Mouse (Mus musculus) gastrocnemius, postnatal 25 days (tissue): Measurements from ENCODE around the gene Proser2. TPM values are rescaled to one million over a fixed set of nuclear protein-coding genes. Genes with fewer than 3 reads are reported as not detected.
"Not testable (repeated sequence)": the region's sequence is repeated elsewhere in the genome, so short reads cannot be mapped to it uniquely, and the experiment has no call there.

ENCODE experiments used
- DNase-seq: peaks from one replicate; pipeline ENCODE4 v3.0.0; 2022
- total RNA-seq, 2 experiments: library from RNA; stranded (reverse); gene quantifications; 1 replicate in 1 of 2; 2 replicates in 1 of 2; pipeline ENCODE4 v1.2.3; 2021

The Proser2 gene
- total RNA-seq, 2 experiments from 2014 or later: 0.43 to 0.97 TPM

DNA sequence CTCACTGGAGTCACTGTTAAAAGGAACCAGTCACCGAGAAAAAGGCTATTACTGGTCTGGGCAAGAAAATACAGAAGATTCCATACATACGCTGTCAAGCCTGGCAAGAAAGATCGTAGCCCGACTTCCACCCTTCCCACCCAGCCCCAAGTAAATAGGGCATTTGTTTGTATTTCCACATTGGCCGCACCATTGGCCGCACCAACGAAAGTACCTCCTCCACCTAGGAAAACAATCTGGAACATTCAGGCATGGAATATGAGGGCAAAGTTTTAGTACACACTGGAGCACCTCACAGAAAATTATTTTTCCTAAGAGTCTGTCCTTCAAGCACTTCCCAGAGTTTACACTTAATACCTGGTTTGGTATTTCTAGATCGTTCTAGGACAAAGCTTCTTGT is 1.1 kb downstream of the Proser2 start:
- DNase-seq: no peak

DNA sequence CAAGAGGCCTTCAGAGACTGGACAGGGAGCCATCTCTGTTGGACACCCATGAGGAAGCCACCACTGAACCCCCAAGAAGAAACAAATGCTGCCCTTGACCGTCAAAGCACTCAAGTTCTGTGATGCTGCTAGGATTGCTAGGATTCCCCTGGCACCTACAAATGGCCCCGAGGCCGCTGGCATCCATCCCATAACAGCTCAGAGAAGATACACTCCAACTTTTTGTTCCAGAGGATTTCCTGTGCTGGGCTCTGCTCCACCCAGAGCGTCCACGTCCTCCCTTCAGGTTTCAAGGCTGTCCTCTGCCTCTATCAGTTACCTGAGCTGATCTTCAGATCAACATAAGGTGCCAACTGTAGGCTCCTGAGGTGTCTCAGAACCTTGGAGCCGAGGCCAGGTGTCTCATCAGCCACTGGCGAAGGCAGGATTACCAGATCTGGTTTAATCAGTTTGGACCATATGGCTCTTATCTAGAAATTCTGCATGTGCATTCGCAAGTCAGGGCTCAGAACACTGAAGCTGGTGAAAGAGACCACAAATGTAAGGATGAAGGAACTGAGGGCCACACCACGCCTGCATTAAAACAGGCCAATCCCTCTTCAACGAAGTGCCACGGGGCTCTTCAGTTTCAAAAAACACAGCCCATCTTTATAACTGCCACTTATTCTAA is 1.7 kb downstream of the Proser2 start:
- no peak for DNase-seq

DNA sequence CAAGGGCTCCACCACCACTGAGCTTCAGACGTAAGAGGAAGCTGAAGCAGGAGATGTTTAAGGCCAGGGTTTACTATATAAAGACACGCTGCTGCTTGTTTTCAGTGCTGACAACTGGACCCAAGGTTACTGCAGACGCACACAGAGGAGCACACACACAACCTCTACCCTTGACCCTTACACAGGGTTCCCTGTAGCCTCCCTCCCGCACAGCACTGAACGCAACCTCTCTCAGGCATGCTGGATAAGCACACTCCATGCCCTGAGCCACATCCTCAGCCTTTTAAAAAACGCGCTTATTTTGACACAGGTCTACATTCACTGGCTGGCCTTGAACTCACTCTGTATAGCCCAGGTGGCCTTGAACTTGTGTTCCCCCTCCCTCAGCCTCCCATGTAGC is 7.0 kb downstream of the Proser2 start:
- DNase-seq: no peak

DNA sequence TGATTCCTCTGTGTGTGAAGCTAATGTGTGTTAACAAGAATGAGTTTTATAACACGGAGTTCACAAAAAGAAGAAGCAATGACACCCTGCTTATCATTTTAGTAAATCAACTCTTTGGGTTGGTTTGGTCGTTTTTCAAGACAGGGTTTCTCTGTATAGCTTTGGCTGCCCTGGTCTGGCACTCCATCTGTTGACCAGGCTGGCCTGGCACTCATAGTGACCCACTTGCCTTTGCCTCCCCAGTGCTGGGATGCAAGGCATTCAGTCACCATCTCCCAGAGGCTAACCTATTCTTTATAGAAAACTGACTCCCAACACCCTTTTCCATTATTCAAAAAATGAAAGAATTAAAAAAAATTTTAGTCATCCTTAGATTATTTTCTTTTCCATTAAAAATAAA is 8.9 kb downstream of the Proser2 start:
- DNase-seq: no peak

DNA sequence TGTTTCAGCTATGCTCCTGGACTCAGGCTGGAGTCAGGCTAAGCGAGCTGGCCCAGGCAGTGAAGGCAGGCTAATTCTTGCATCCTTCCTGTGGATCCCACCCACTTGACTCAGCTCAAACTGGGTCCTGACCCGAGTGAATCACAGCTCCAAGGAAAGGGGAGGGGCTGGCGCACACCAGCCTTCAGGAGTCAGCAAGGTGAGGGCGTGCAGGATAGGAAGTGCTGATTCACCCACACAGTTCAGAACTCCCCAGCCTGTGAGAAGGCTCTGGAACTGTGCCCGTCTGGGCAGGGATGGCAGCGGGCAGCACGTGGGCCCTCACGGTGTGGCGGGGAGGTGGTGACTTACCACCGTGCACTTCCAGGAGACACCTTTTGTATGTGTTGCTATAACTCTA is 11.8 kb downstream of the Proser2 start:
- DNase-seq: no peak

DNA sequence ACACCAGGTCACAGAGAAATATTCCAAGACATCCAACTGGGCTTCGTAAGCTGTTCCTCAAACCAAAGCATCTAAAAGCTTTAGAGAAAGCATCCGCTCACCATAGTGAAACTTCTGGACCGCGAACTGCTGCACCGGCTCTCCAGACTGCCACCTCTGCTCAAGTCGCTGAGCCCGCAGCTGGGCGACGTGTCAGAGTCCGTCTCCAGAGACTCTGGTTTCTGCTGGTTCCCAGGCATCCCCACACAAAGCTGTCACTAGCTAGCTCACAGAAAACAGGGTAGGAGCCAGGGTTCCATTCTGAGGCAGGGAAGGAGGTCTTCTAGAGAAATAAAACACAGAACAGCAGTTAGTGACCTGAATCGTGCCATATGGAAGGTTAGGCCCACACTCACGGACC is 16.2 kb downstream of the Proser2 start:
- DNase-seq: no peak

DNA sequence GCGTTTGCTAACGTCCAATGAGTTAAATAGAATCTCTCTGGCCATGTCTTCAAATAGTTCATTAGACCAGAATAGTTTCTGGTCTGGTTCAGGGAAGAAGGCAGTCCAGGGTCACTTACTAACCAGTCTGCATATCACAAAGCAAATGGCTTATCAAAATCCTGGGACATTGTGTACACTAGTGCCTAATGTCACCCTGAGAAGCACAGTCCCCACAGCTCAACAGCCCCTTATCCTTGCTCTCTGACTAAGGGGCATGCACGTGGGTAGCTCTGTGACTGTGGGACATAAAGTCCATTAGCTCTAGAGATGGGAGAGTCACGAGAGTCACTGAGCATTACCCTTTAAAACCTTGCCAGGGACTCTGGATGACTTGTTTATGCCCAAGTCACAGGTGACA is 17.4 kb downstream of the Proser2 start:
- no peak for DNase-seq

DNA sequence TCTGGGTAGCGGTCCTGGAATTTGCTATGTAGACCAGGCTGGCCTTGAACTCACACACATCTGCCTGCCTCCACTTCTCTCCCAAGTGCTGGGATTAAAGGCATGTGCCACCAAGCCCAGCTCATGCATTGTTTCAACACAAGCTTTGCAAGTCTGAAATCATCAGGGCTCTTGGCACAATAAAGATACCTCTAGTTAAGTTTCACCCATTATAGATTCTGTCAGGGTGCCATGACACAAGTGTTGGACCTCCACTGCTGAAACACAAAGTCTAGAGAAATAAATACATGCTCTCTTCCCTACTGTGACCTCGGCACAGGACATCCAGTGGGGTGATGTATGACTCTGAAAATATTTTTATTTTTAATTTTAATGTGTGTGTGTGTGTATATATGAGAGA is 24.6 kb downstream of the Proser2 start:
- no peak for DNase-seq

DNA sequence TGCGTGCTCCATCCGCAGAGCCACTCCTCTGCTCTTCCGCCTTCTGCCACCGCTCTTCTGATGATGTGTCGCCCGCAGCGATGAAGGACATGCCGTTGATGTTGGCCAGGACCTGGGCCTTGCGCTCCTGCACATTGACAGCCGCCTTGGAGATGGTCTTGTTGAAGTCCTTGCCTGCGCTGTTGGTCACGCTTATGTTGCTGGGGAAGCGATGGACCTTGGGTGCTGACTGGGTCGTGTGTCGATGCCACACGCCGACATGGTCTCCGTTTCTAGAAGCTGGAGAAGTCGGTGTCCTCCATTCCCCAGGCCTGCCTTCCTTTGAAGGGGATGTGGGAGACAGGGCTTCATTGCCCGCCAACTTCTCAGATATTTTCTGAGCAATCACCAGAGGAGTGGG is 29.3 kb downstream of the Proser2 start:
- no peak for DNase-seq

DNA sequence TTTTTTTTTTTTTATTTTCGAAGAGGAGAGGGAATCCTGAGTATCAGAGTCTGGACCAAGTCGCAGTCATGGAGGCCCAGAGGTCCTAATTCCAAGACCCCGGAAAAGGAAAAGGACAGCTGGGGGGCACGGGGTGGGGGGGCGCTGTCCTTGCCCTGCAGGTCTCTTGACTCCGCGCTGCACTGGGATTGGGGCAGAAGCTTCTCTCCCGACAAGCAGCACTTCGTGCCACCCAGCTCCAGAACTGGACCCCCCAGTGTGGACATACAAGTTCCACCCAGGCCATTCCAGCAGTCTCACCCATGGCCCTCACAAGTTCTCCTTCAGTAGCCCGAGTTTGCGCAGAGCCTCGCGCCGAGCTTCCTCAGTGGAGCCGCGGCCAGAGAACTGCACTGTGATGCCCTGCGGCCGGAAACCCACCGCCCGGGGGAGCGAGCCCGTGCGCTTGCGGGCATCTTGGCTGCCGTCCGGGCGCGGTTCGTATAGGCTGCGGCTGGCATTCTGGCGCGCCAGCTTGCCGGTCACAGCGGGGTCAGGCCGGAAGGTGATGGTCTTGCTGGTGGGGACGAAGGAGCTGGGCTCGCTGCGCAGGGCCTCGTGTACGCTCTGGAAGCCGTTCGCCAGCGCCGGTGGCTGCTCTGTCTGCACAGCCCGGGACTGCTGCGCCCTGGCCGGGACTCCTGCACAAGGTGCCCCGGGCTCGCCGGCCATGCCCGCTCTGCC is 29.8 kb downstream of the Proser2 start:
- peak; percentile 10 for DNase-seq

DNA sequence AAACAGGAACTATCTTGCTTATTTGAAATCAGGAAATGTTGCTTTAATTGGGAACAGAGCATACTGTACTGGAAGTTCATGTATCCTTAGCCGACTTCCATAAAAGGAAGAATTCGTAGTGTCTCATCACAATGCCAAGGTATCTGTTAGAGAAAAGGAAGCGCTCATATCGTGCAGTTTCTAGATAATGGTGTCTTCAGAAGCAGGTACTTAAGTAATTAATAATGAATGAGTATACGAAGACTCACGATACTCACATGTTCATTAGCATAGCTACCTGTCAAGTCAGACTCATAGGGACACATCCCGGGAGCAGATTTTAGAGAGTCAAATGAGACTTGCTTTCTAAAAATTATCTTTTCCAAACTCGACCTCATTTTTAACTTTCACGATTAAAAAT is 30.6 kb downstream of the Proser2 start:
- DNase-seq: no peak

DNA sequence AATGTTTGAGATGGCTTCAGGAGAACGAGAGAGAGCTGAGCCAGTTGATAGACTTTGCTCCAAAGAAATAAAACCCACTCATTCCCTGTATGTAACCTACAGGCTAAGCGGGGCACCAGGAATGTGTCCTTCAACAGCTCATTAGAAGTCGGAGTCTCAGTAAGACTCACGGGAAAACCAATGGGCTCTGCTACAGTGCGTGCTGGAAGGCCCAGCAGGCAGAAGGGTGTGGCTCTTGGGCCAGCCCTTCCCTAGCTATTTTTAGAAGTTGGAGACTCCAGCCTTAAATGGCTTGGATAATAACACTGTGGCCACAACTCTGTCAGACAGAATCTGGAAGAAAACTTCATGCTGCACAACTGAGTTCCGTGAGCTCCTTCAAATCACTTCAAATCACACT is 31.1 kb downstream of the Proser2 start:
- peak; percentile 37 for DNase-seq

DNA sequence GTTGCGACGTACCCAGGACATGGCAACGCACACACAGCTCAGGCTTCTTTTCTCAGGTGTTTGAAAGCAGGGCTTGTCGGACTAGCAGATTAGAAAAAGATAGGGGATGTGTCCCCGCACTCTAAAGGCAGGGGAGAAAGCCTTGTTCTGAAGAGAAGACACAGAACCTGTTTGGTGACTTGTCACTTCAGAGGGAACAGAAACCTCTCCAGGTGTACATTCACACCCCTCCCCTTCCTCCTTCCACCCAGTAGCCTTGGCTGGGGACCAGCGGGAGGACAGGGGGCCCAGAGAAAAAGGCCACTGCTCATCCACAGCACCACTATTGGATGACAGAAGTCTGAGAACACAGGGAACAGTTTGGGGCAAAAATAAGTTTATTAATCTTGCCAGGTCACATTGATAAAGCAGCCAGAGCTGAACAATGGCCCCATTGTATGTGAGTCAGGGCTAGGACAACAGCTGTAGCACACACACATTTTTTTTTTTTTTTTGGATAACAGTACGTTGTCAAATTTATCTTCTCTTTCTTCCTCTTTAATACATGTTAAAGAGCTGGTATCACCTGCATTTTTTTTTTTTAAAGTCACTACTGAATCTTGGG is 32.8 kb downstream of the Proser2 start:
- no peak for DNase-seq

DNA sequence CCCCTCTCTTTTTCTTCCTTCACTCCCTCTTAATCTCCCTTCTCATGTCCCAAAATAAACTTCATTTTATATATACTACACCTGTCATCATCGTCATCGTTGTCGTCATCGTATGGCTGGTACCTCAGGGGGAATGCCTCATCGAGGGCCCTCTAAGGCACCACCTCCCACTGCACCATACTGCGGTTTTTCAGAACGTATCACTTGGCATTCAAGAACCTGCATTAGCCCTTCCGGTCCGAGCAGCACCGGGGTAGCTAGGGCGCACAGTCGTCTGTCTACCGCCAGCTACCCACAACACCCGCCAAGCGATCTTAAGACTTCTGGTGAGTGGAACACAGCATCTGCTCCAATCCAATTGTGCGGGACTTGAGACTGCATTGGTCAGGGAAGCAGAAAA is 40.1 kb downstream of the Proser2 start:
- not testable (repeated sequence) for DNase-seq

DNA sequence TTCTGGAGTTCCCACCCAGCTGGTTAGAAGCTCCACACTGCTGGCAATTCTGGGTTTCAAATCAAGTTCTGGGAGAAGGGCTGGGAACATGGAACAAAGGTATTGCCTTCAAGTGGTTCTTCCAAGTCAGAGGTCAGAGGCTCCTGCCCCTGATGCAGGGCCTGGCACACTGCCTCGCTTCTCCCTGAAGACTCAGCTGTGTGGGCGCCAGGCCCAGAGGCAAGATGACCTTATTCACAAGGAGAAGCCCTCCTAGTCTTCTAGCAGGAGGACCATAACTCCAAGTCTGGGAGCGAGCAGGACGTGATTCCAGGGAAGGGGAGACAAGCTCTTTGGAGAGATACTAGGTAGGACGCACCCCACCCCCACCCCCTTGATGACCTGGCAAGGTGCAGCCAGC is 42.9 kb downstream of the Proser2 start:
- peak; percentile 31 for DNase-seq

DNA sequence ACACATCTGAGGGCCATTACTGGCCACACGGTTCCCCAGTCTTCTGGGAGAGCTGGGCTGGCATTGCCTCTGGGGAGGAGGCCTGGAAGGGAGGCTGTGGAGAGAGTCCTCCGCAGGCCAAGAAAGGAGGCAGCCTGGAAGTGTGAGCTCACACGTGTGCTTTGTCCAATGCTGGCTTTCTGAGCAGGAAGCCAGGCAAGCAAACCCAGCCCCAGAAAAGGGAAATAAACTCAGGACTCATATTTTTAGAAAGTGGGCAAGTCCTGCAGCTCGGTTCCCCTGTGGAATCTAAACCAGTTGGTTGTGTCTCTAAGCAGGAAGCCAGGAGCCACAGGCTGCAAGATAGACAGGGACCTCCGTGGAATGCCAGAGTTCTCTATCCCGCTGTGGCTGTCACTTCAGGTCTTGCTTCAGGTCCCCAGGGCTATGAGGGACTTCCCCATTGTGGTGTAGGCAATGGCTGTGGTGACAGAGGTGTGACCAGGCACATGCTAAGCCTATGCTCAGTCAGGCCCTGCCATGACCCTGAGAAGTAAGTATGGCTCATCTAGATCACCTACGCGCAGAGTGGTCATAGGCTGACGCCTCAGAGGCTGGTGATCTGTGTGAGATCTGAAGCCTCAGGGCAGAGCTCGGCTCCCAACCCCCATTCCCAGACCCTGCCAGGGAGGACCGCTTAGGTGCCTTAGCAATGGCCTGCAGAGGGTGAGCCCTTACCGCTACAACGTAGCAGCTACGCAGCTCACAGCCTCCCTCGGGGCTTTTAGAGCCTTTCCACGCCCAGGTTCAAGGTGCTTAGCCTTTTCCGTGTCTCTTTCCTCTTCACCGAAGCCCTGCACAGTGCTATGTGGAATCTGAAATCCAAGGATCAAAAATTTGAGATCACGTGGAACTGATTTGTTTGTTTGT is 44.1 kb downstream of the Proser2 start:
- DNase-seq: no peak

DNA sequence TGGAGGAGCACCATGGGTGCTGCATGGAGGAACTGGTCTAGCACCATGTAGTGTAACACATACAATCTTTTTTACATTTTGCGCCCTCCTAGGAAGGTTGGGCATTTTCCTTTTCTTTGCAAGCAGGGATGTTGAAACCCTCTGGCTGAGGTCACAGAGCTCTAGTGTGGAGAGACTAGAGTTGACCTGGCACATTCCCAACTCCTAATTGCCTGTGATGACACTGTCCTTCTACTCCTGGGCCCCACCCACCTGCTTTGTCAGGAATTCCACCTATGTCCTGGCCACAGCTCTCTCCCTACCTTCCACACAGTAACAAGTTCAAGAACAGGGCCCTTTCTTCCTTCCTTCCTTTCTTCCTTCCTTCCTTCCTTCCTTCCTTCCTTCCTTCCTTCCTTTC is 46.3 kb downstream of the Proser2 start:
- no peak for DNase-seq

DNA sequence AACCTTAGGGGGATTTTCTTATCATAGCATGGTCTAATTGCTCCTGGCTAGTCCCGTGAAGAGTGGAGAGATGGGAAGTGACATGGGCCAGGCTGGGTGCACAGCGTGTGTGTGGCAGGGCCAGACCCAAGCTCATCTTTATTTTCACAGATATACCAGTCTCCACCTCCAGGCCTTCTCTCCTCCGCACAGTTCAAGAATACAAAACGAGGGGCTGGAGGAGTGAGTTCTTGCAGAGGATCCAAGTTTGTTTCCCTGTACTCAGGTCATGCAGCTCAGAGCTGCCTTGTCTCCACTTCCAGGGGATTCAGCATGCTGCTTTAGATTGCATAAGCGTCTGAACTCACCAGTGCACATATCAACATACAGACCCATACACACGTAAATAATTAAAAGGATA is 47.4 kb downstream of the Proser2 start:
- DNase-seq: no peak

DNA sequence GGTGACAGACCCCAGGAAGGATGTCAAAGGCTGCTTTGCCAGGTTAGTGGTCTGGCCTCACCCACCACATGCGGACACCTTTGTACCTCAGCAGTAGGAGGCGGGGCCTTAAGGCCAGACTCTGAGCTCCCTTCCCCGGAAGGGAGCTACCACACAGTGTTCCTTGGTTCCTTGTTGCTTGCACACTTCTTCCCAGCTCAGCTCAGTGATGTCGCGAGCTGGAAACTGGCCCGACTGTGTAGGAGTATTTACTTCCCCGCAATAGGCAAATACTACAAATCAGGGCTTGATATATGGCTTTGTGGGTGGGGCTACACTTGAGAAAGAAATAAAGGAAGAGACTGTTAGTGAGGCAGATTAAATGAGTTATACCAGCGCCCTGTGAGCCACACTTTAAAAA is 48.9 kb downstream of the Proser2 start:
- DNase-seq: no peak

DNA sequence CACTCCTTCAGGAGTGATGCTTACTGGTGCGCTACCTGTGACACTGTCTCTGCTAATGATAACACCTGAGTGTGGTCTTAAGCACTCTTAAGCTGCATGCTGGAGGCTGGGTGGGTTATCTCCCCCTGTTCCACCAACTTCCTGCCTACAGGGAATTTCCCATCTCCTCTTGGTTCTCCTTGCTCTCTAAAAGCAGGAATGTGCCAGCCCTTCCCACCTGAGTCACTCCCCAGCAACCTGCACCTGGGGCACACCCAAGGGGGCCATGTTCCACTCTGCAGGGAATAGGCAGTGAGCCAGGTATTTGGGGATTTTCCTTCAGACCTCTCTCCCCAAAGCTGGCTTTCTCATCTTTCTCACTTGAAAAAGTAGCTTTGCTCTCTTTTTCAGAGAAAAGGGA is 50.0 kb downstream of the Proser2 start:
- no peak for DNase-seq

DNA sequence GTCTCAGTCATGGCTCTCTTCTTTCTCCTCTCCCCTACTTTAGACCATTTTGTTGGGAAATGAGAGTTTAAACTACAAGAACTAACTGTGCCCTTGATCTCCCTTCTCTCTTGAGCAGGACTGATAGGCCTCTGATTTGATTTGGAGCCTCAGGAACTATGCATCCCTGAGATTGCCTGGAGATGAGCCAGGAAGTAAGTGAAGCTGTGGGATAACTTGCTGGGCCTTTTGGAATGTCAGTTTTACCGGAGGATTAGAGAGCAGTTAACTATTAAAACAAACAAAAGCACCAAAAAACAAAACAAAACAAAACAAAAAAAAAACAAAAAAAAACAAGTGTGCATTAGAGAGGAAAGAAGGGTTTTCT is 54.5 kb downstream of the Proser2 start:
- no peak for DNase-seq

DNA sequence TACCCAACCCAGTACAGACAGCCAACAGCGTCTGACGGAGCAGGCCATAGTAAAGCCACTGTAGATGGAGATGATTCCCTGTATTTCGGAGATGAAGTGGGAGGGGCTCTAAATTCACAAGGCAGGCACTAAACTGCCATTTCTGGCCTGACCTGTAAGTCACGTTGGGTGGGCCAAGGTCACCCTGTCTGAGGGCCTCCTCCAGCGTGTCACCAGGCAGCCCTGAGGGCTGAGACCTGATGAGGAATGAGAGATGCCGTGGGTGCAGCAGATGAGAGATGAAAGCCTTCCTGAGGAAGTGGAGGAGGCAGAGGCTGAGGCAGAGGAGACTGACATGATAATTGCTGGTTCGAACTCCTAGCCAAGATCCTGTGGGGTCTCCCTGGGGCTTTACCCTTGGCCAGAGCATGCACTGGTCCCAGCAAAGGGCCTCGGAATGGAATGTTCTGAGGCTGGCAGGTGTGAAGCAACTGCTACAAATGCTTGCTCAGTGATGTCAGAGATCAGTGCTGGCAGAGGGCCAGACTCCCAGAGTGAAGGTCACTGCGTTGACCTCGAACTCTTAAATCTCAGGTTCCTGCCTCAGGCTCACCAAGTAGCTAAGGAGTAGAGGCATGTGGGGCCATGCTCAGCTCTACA is 55.0 kb downstream of the Proser2 start:
- no peak for DNase-seq
